Mouse (Mus musculus): ENCODE measurements around the gene Cog6.

DNA sequence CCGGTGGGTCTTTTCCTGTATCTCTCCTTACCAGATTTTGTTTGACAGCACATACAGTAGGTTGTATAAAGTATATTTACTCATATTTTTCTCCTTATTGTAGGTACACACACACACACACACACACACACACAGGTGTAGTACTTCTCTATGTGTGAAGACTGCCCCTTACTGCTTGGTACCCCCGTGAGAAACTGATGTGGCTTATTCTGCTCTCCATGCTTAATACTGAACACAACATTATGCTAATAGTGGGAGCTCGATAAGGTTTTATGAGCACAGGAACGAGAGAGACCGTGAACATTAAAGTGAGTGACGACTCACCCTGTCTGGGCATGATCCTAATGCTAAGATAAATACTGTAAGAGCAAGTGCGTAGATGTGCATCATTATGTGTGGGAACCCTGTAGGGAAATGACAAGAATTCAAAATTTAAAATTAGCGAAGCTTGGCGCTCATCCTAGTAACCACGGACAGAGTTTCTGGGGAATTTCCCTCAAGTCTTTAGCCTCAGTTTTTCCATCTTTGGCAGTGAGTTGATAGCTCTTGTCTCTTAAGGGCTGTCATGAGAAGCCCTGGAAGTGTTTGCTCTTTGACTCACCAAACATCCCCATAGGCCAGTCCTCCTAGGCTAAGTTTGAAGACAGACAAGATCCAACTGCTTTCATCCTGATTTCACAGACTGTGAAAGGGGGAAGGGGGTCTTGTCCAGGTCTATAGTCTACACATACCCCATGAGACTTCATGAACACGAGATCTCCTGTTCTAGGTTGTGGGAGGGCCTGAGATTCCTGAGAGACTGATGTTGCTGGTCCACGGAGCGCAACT lies 48.4 kb upstream of the Cog6 start:
- TF ChIP-seq CTCF (IDR thresholded peaks at IDR 0.05; ENCODE audit: extremely low read depth, insufficient read depth, insufficient read length, insufficient replicate concordance) (no peak), POLR2A (IDR thresholded peaks at IDR 0.05; ENCODE audit: low read depth, low read length) (no peak)

All from spleen, adult 2 months (tissue).